Mouse (Mus musculus) heart, adult 2 months (tissue): ENCODE data around the gene Tcp11l2. TPM values are rescaled to one million over a fixed set of nuclear protein-coding genes. Genes with fewer than 3 reads are reported as not detected.
A peak's percentile ranks its signal among the peaks of the same experiment; 100 is the strongest.

Source experiments
- DNase-seq, 2 experiments: peaks; one replicate each; pipeline ENCODE4 v3.0.0; 2021
- H3K27ac ChIP-seq: fragments of 200-600 bp; 2 replicates; pipeline ENCODE4 v1.8.1; 2022
- H3K27me3 ChIP-seq: fragments of 200-500 bp; 2 replicates; pipeline ENCODE4 v1.6.1; 2012; ENCODE audit warnings: mild to moderate bottlenecking, low read length, inconsistent platforms, mixed read lengths; ENCODE audit not compliant: control insufficient read depth, insufficient read depth
- H3K36me3 ChIP-seq: fragments of 200-500 bp; 2 replicates; pipeline ENCODE4 v1.6.1; 2012; ENCODE audit warnings: low read length, inconsistent platforms; ENCODE audit not compliant: control insufficient read depth, insufficient read depth
- H3K4me1 ChIP-seq: fragments of 200-500 bp; 2 replicates; pipeline ENCODE4 v1.6.1; 2011; ENCODE audit warnings: low read length; ENCODE audit not compliant: control insufficient read depth, insufficient read depth
- H3K4me3 ChIP-seq: fragments of 200-600 bp; 2 replicates; pipeline ENCODE4 v1.8.1; 2022
- H3K79me2 ChIP-seq: fragments of 200-500 bp; replicated peaks from 2 replicates; pipeline ENCODE4 v1.6.1; 2012; ENCODE audit warnings: mild to moderate bottlenecking, inconsistent platforms, low read length, moderate library complexity, mixed read lengths; ENCODE audit not compliant: control insufficient read depth, insufficient read depth
- H3K9ac ChIP-seq: fragments of 200-500 bp; 2 replicates; pipeline ENCODE4 v1.6.1; 2012; ENCODE audit warnings: low read depth, mild to moderate bottlenecking, control low read depth, inconsistent platforms, low read length, mixed read lengths
- CTCF ChIP-seq: fragments of 200-600 bp; IDR thresholded peaks from 2 replicates; pipeline ENCODE4 v1.8.1; 2022; ENCODE audit warnings: antibody characterized with exemption, mild to moderate bottlenecking, moderate library complexity
- EP300 ChIP-seq: fragments of 200-500 bp; IDR thresholded peaks from 2 replicates; pipeline ENCODE4 v1.6.1; 2011; ENCODE audit warnings: low read depth, low read length, control low read depth; ENCODE audit not compliant: insufficient read depth
- POLR2A ChIP-seq: fragments of 200-500 bp; IDR thresholded peaks from 2 replicates; pipeline ENCODE4 v1.6.1; 2011; ENCODE audit warnings: mild to moderate bottlenecking, low read depth, low read length, control low read depth; ENCODE audit not compliant: insufficient read depth
- WGBS: fragments of 180-500 bp; shearing (Covaris S2); methylation state at CpG from one replicate; pipeline ENCODE4 v1.1.7; 2018; 5-methylcytosine and 5-hydroxymethylcytosine counted together
- intact Hi-C: fragments of 180-260 bp; cut with DNase I; formaldehyde crosslinking; loops from one replicate; pipeline ENCODE4 v1.15.1; 2025
- polyA plus RNA-seq: library from polyadenylated mRNA; depleted of rRNA; stranded (reverse); fragments of >200 nt; gene quantifications from 2 replicates; pipeline ENCODE4 v1.2.3, GENCODE M21; 2012
- total RNA-seq, 2 experiments: library from RNA; stranded (reverse); gene quantifications; 2 replicates each; pipeline ENCODE4 v1.2.3; 2021

The Tcp11l2 gene
- total and polyA plus RNA-seq, 3 experiments = 118 to 157 (median 129) TPM

- TF ChIP-seq CTCF (no peak), EP300 (no peak), POLR2A (no peak)
- intact Hi-C loops = no loop called here
- WGBS = 23% methylated on average over 11 of the region's 11 CpGs
- DNase-seq = no peak
- Histone ChIP-seq H3K79me2 (peaks cover 8% of the 10 kb centered on the region), H3K27me3 (no peaks in the 10 kb centered on the region), H3K27ac (peak overlapping the region; percentile 32), H3K9ac (peak overlapping the region; percentile 52), H3K36me3 (peaks cover 65% of the 10 kb centered on the region), H3K4me1 (peaks cover 33% of the 10 kb centered on the region), H3K4me3 (no peak overlapping the region)
Measured at GRCm38 (mm10) chr10:84584451-84585293, 8.2 kb downstream of the Tcp11l2 start.

- peaks cover 8% of the 10 kb centered on the region for H3K79me2 ChIP-seq
- peaks cover 30% of the 10 kb centered on the region for H3K4me1 ChIP-seq
- H3K27ac ChIP-seq = peak overlapping the region; percentile 32
- no peak for DNase-seq
- H3K27me3 ChIP-seq = no peaks in the 10 kb centered on the region
- 43% methylated on average over 2 of the region's 2 CpGs for WGBS
- TF ChIP-seq EP300 = no peak
- TF ChIP-seq POLR2A = no peak
- TF ChIP-seq CTCF = no peak
- no peak overlapping the region for H3K9ac ChIP-seq
- H3K36me3 ChIP-seq = peaks cover 65% of the 10 kb centered on the region
- no peak overlapping the region for H3K4me3 ChIP-seq
- intact Hi-C loops = no loop called here
Measured at GRCm38 (mm10) chr10:84585294-84585650, 8.8 kb downstream of the Tcp11l2 start.

GRCm38 (mm10) chr10:84590956-84591355 lies 14.5 kb downstream of the Tcp11l2 start:
- intact Hi-C loops = no loop called here
- 51% methylated on average over 14 of the region's 14 CpGs for WGBS
- peak in 1 of 2 experiments; percentile 37 for DNase-seq
- Histone ChIP-seq H3K36me3 (peaks cover 66% of the 10 kb centered on the region), H3K9ac (no peak overlapping the region), H3K4me3 (no peak overlapping the region), H3K4me1 (peaks cover 4% of the 10 kb centered on the region), H3K27me3 (no peaks in the 10 kb centered on the region), H3K79me2 (peaks cover 1% of the 10 kb centered on the region), H3K27ac (peak overlapping the region; percentile 58)
- TF ChIP-seq POLR2A (no peak), EP300 (no peak), CTCF (no peak)

- no peak overlapping the region for H3K9ac ChIP-seq
- H3K4me3 ChIP-seq = no peak overlapping the region
- DNase-seq = peak in 1 of 2 experiments; percentile 34
- intact Hi-C loops = no loop called here
- H3K4me1 ChIP-seq = peaks cover 5% of the 10 kb centered on the region
- H3K79me2 ChIP-seq = no peaks in the 10 kb centered on the region; the same call in none of the 2 replicates
- 62% methylated on average over 2 of the region's 2 CpGs for WGBS
- TF ChIP-seq POLR2A (no peak), CTCF (no peak), EP300 (no peak)
- peak overlapping the region; percentile 58 for H3K27ac ChIP-seq
- H3K36me3 ChIP-seq = peaks cover 67% of the 10 kb centered on the region
- no peaks in the 10 kb centered on the region for H3K27me3 ChIP-seq
Measured at GRCm38 (mm10) chr10:84591640-84592148, 15.3 kb downstream of the Tcp11l2 start.

GRCm38 (mm10) chr10:84592745-84593144 lies 16.3 kb downstream of the Tcp11l2 start:
- Histone ChIP-seq H3K36me3 (peaks cover 73% of the 10 kb centered on the region), H3K27ac (peak overlapping the region; percentile 58; the same call in 1 of the 2 replicates), H3K79me2 (no peaks in the 10 kb centered on the region; the same call in none of the 2 replicates), H3K4me1 (peaks cover 9% of the 10 kb centered on the region), H3K4me3 (no peak overlapping the region), H3K27me3 (no peaks in the 10 kb centered on the region), H3K9ac (no peak overlapping the region)
- no peak for DNase-seq
- 67% methylated on average over 3 of the region's 3 CpGs for WGBS
- intact Hi-C loops = no loop called here
- TF ChIP-seq EP300 (no peak), POLR2A (no peak), CTCF (no peak)
